Mouse (Mus musculus) limb, embryonic 14.5 days (tissue): Measurements from ENCODE around the gene Nrros. TPM values are rescaled to one million over a fixed set of nuclear protein-coding genes. Genes with fewer than 3 reads are reported as not detected.

Source experiments
- ATAC-seq: fragments of 200-750 bp; cut with Nextera tagmentation; 2 replicates; pipeline ENCODE4 v1.8.0; 2017; ENCODE audit warnings: low read depth, moderate number of reproducible peaks, moderate TSS enrichment; ENCODE audit not compliant: low FRiP score
- DNase-seq: peaks from one replicate; pipeline ENCODE4 v3.0.0-alpha.2; 2015; ENCODE audit warnings: low spot score
- H3K27ac ChIP-seq: fragments of 300-500 bp; sonication (generic); replicated peaks from 2 replicates; pipeline ENCODE4 v1.5.1; 2014; ENCODE audit warnings: low read depth, mild to moderate bottlenecking, low read length, moderate library complexity, mixed read lengths
- H3K27me3 ChIP-seq: fragments of 300-500 bp; sonication (generic); 2 replicates; pipeline ENCODE4 v1.6.1; 2014; ENCODE audit warnings: low read length, mixed read lengths; ENCODE audit not compliant: control insufficient read depth, insufficient read depth
- H3K36me3 ChIP-seq: fragments of 300-500 bp; sonication (generic); 2 replicates; pipeline ENCODE4 v1.6.1; 2014; ENCODE audit warnings: mild to moderate bottlenecking, low read length, moderate library complexity, mixed read lengths; ENCODE audit not compliant: control insufficient read depth, insufficient read depth
- H3K4me1 ChIP-seq: fragments of 300-500 bp; sonication (generic); 2 replicates; pipeline ENCODE4 v1.6.1; 2014; ENCODE audit warnings: antibody characterized with exemption, low read length, mixed read lengths; ENCODE audit not compliant: control insufficient read depth, insufficient read depth
- H3K4me2 ChIP-seq: fragments of 300-500 bp; sonication (generic); replicated peaks from 2 replicates; pipeline ENCODE4 v1.6.1; 2014; ENCODE audit warnings: low read depth, mild to moderate bottlenecking, low read length, moderate library complexity; ENCODE audit not compliant: severe bottlenecking
- H3K4me3 ChIP-seq: fragments of 300-500 bp; sonication (generic); replicated peaks from 2 replicates; pipeline ENCODE4 v1.5.1; 2014; ENCODE audit warnings: low read length
- H3K9ac ChIP-seq: fragments of 300-500 bp; sonication (generic); 2 replicates; pipeline ENCODE4 v1.6.1; 2014; ENCODE audit warnings: mild to moderate bottlenecking, low read depth, low read length, moderate library complexity; ENCODE audit not compliant: severe bottlenecking
- H3K9me3 ChIP-seq: fragments of 300-500 bp; sonication (generic); 2 replicates; pipeline ENCODE4 v1.6.1; 2016; ENCODE audit warnings: low read length; ENCODE audit not compliant: control insufficient read depth
- POLR2A ChIP-seq: fragments of 200-500 bp; IDR thresholded peaks from 2 replicates; pipeline ENCODE4 v1.8.0; 2012; ENCODE audit warnings: inconsistent platforms, mild to moderate bottlenecking, moderate library complexity, borderline replicate concordance; ENCODE audit not compliant: insufficient read depth, insufficient read length; ENCODE audit errors: extremely low read depth
- WGBS: fragments of 180-500 bp; shearing (Covaris S2); extraction: QIAGEN DNeasy Blood & Tissue Kit; methylation state at CpG from one replicate; pipeline ENCODE4 v1.1.7; 2014; 5-methylcytosine and 5-hydroxymethylcytosine counted together
- polyA plus RNA-seq, 2 experiments: library from polyadenylated mRNA; depleted of rRNA in 1 of 2; stranded (reverse) in 1 of 2; unstranded in 1 of 2; fragments of >200 nt; fragmentation: Nextera tagmentation in 1 of 2; extraction: Ambion mirVana in 1 of 2; gene quantifications; 2 replicates each; pipeline versions ENCODE4 v1.2.1 to v1.2.3; 2012 to 2014

Gene Nrros
- polyA plus RNA-seq, 2 experiments = 14.2 to 20.2 TPM

DNA sequence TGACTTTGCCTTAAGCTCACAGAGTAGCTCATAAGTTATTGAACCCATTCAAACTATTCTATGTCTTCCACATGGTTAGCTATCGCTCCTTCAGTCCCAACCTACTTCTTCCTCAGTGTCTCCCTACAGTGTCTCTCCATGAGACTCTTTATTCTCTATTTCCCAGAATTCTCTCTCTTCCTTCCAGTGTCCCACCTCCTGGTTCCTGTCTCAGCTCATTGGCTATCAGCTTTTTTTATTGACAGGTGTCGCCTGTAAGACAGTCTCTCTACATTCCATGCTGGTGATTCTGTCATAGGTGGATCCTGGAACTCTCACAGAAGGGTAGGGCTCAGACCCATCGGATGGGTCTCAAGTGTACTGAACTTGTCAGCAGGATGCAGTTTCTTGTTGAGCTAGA lies 40.0 kb downstream of the Nrros start:
- no peak for TF ChIP-seq POLR2A
- no peak for DNase-seq
- Histone ChIP-seq H3K4me1 (no peaks in the 10 kb centered on the region), H3K9ac (no peak overlapping the region), H3K36me3 (no peaks in the 10 kb centered on the region), H3K27ac (no peak overlapping the region), H3K27me3 (no peaks in the 10 kb centered on the region), H3K9me3 (no peaks in the 10 kb centered on the region), H3K4me2 (no peak overlapping the region), H3K4me3 (no peak overlapping the region)
- no peak for ATAC-seq
- WGBS = 87% methylated on average over 3 of the region's 3 CpGs

DNA sequence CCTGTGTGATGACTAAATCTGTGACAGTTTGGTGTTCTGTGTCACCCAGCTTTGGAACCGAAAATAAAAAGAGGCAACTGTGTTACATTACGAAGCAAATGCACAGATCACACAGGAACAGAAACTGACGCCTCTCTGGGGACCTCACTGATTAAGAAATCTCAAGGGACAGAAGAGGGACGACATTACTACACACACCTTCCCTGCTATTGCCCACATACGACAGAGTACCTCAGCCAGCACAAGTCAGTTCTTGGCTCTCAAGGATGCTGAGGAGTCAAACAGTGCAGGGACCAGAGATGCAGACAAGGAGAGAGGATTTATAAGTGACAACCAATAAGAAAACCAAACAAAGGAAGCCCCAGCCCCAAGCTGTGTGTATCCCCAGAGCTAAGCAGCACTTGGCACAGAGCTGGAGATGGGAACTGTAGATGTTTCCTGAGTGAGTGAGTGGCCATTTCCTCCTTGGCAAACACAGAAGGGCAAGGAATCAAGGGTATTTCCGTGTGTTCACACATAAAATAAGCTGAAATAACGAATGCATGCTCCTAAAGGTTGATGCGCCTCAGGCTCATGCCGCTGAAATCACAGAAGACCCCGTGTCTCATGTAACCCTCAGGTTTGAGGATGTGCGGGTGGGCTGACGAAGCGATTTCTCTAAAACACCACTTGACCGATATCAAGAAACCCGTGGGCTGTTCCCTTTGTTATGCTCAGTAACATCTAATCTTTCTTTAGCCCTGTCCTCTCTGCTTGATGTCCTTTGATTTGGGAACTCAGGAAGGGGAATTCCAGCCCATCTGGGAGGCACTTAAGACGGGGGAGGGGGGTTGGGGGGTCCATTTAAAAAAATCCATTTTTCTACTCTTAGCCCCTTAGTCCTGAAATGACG lies 40.7 kb downstream of the Nrros start:
- whole genome bisulfite sequencing = 73% methylated on average over 17 of the region's 17 CpGs
- ATAC-seq (no peak), DNase-seq (no peak)
- Histone ChIP-seq H3K9ac (no peak overlapping the region), H3K4me2 (no peak overlapping the region), H3K4me3 (no peak overlapping the region), H3K4me1 (no peaks in the 10 kb centered on the region), H3K36me3 (no peaks in the 10 kb centered on the region), H3K27me3 (no peaks in the 10 kb centered on the region), H3K27ac (no peak overlapping the region), H3K9me3 (no peaks in the 10 kb centered on the region)
- TF ChIP-seq POLR2A = no peak

DNA sequence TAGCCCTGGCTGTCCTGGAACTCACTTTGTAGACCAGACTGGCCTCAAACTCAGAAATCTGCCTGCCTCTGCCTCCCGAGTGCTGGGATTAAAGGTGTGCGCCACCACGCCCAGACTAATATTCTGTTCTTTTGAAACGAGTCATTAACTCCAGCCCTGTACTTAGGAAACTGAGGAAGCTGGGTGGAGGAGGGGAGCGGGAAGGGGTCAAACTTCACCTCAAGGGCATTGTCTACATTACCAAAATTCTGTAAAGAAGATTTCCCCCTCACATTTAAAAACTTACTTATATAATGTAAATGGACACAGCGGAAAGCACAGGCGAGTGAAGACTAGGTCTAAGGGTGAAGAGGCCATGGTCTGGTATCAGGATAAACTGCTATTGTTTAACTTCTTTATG lies 41.4 kb downstream of the Nrros start:
- Histone ChIP-seq H3K9ac (no peak overlapping the region), H3K4me3 (no peak overlapping the region), H3K4me1 (no peaks in the 10 kb centered on the region), H3K9me3 (no peaks in the 10 kb centered on the region), H3K36me3 (no peaks in the 10 kb centered on the region), H3K27me3 (no peaks in the 10 kb centered on the region), H3K27ac (no peak overlapping the region), H3K4me2 (no peak overlapping the region)
- WGBS = 88% methylated on average over 7 of the region's 7 CpGs
- ATAC-seq = no peak
- no peak for DNase-seq
- TF ChIP-seq POLR2A = no peak

DNA sequence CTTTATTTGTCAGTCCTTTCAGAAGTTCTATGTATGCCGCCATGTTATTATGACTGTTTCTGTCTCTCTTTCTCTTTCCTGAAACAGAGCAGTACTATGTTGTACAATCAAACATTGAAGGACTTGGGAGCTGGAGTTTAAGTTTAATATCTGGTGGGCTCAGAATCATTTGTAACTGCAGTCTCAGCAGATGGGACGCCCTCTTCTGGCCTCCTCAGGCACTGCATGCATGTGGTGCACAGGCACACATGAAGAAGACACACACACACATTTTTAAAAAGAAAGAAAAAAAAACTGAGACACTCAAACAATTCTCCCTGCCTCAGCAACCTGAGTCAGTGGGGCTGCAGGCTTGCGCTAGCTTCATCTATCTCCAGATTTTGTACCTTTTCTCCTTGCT lies 44.9 kb downstream of the Nrros start:
- ATAC-seq = no peak
- TF ChIP-seq POLR2A = no peak
- no peaks in the 10 kb centered on the region for H3K9me3 ChIP-seq
- WGBS = 73% methylated on average over 3 of the region's 3 CpGs
- H3K27ac ChIP-seq = no peak overlapping the region
- H3K9ac ChIP-seq = no peak overlapping the region
- H3K27me3 ChIP-seq = no peaks in the 10 kb centered on the region
- no peaks in the 10 kb centered on the region for H3K36me3 ChIP-seq
- no peak overlapping the region for H3K4me2 ChIP-seq
- H3K4me1 ChIP-seq = no peaks in the 10 kb centered on the region
- no peak for DNase-seq
- H3K4me3 ChIP-seq = no peak overlapping the region

DNA sequence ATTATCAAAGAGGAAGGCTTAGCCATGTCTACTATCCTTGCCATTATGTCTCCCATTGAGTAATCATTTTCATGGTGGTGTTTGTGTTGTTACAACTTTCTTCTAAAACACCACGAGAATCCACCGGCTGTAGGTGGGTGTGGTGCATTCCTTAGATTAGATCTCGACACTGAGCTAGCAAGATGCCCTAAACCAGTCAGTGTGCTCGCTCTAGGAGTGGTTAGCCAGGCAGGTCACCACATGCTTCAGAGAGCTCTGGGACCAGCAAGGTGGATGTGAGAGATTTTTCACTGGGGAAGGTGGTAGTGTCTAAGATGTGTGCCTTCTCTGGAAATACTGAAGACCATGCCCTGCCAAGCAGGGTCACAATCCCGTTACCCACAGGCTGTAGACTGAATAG lies 49.2 kb downstream of the Nrros start:
- no peak for TF ChIP-seq POLR2A
- Histone ChIP-seq H3K4me1 (no peaks in the 10 kb centered on the region), H3K27me3 (no peaks in the 10 kb centered on the region), H3K27ac (no peak overlapping the region), H3K4me2 (no peak overlapping the region), H3K9ac (no peak overlapping the region), H3K36me3 (no peaks in the 10 kb centered on the region), H3K9me3 (no peaks in the 10 kb centered on the region), H3K4me3 (no peak overlapping the region)
- WGBS = 46% methylated on average over 5 of the region's 5 CpGs
- no peak for ATAC-seq
- DNase-seq = peak; percentile 16

DNA sequence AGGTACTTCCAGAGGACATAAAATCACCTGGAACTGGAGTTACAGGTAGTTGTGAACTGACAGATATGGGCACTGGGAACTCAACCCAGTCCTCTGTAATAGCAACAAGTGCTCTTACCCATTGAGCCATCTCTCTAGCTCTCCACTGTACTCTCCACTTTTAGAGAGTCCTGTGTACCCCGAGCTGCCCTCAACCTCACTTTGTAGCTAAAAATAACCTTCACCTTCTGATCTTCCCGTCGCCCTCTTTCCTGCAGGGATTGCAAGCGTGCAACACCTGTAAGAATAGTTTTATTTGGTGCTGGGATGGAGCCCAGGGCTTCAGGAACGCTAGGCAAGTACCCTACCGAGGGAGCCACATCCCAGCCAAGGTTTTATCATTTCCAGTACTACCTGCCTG lies 49.6 kb downstream of the Nrros start:
- Histone ChIP-seq H3K4me1 (no peaks in the 10 kb centered on the region), H3K27me3 (no peaks in the 10 kb centered on the region), H3K36me3 (no peaks in the 10 kb centered on the region), H3K4me3 (no peak overlapping the region), H3K9me3 (no peaks in the 10 kb centered on the region), H3K9ac (no peak overlapping the region), H3K4me2 (no peak overlapping the region), H3K27ac (no peak overlapping the region)
- TF ChIP-seq POLR2A = no peak
- DNase-seq = no peak
- WGBS = 47% methylated on average over 6 of the region's 6 CpGs
- ATAC-seq = no peak
